Mouse (Mus musculus): ENCODE data around the gene Ubl7.

GRCm38 (mm10) chr9:57932253-57932652 lies 21.5 kb downstream of the Ubl7 start:
- no peak for TF ChIP-seq CTCF (IDR thresholded peaks at IDR 0.05 in 2 of 3, conservative IDR thresholded peaks at IDR 0.05 in 1 of 3; ENCODE audit: control insufficient read depth in 1 of 3, insufficient read depth in 1 of 3, low read depth in 2 of 3, low read length in 3 of 3, poor library complexity in 1 of 3, severe bottlenecking in 1 of 3)
- TF ChIP-seq JUND (IDR thresholded peaks at IDR 0.05; ENCODE audit: low read depth, low read length) = no peak
- TF ChIP-seq TBP (IDR thresholded peaks at IDR 0.05; ENCODE audit: low read depth, low read length) = no peak
- no peak for TF ChIP-seq GATA1 (IDR thresholded peaks at IDR 0.05; ENCODE audit: low read depth, low read length)
- TF ChIP-seq ZC3H11A (IDR thresholded peaks at IDR 0.05; ENCODE audit: low read depth, low read length) = no peak
- TF ChIP-seq MAX (IDR thresholded peaks at IDR 0.05; ENCODE audit: low read length) = no peak
- TF ChIP-seq EP300 (IDR thresholded peaks at IDR 0.05; ENCODE audit: low read depth in 1 of 2, low read length in 2 of 2) = no peak
- no peak for TF ChIP-seq RAD21 (IDR thresholded peaks at IDR 0.05; ENCODE audit: low read depth, low read length)
- no peak for TF ChIP-seq POLR2AphosphoS2 (IDR thresholded peaks at IDR 0.05; ENCODE audit: low read length)
- no peak for TF ChIP-seq CHD2 (IDR thresholded peaks at IDR 0.05; ENCODE audit: low read length)

Data from MEL (cell line).